Mouse (Mus musculus) intestine, embryonic 14.5 days (tissue): ENCODE data around the gene Moxd1. TPM values are rescaled to one million over a fixed set of nuclear protein-coding genes. Genes with fewer than 3 reads are reported as not detected.
A peak's percentile ranks its signal among the peaks of the same experiment; 100 is the strongest.

ENCODE experiments used
- ATAC-seq: fragments of 200-750 bp; cut with Nextera tagmentation; replicated peaks from 2 replicates; pipeline ENCODE4 v1.8.0; 2017; ENCODE audit warnings: low read depth, moderate number of reproducible peaks, moderate TSS enrichment, moderate library complexity; ENCODE audit not compliant: low FRiP score, low TSS enrichment
- DNase-seq: peaks from one replicate; pipeline ENCODE4 v3.0.0-alpha.2; 2018; ENCODE audit warnings: low spot score
- H3K27ac ChIP-seq: fragments of 300-500 bp; sonication (generic); 2 replicates; pipeline ENCODE4 v1.5.1; 2014; ENCODE audit warnings: low read depth, mild to moderate bottlenecking, control low read depth
- H3K27me3 ChIP-seq: fragments of 300-500 bp; sonication (generic); replicated peaks from 2 replicates; pipeline ENCODE4 v1.6.1; 2014; ENCODE audit warnings: low read length, control low read depth; ENCODE audit not compliant: control insufficient read depth, insufficient read depth
- H3K36me3 ChIP-seq: fragments of 300-500 bp; sonication (generic); 2 replicates; pipeline ENCODE4 v1.6.1; 2014; ENCODE audit warnings: low read length, control low read depth; ENCODE audit not compliant: control insufficient read depth, insufficient read depth
- H3K4me1 ChIP-seq: fragments of 300-500 bp; sonication (generic); replicated peaks from 2 replicates; pipeline ENCODE4 v1.6.1; 2014; ENCODE audit warnings: low read length, control low read depth, mixed read lengths; ENCODE audit not compliant: control insufficient read depth, insufficient read depth
- H3K4me2 ChIP-seq: fragments of 300-500 bp; sonication (generic); 2 replicates; pipeline ENCODE4 v1.6.1; 2014; ENCODE audit warnings: low read length
- H3K4me3 ChIP-seq: fragments of 300-500 bp; sonication (generic); 2 replicates; pipeline ENCODE4 v1.5.1; 2014; ENCODE audit warnings: low read depth, low read length, control low read depth, mixed read lengths
- H3K9ac ChIP-seq: fragments of 300-500 bp; sonication (generic); 2 replicates; pipeline ENCODE4 v1.6.1; 2014; ENCODE audit warnings: mild to moderate bottlenecking, low read length
- H3K9me3 ChIP-seq: fragments of 300-500 bp; sonication (generic); 2 replicates; pipeline ENCODE4 v1.6.1; 2016; ENCODE audit warnings: low read length, control low read depth; ENCODE audit not compliant: control insufficient read depth
- WGBS: fragments of 180-500 bp; shearing (Covaris S2); extraction: QIAGEN DNeasy Blood & Tissue Kit; methylation state at CpG from one replicate; pipeline ENCODE4 v1.1.7; 2014; 5-methylcytosine and 5-hydroxymethylcytosine counted together
- polyA plus RNA-seq: library from polyadenylated mRNA; unstranded; fragments of >200 nt; fragmentation: Nextera tagmentation; extraction: Ambion mirVana; gene quantifications from 2 replicates; pipeline ENCODE4 v1.2.1, GENCODE M21; 2014

The Moxd1 gene
- polyA plus RNA-seq, 1 experiment from 2014 or later = 19.2 TPM

DNA sequence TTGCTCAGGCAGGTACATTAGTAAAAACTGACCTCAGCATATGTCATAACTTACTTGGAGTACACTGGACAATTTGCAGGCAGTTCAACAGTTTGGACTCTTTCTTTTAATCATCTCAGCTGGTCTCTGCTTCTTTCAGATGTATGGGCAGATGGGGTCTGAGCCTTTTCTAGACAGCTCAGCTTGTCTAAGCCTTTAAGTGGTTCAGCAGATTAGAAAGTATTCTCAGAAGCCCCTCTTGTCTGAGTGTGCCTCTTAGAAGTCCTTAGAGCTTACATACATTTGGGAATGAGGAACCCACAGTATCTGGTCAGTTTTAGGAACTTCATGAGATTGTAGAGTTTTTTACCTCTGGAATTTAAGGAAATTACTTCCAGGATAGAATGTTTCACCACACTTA lies 28.3 kb downstream of the Moxd1 start:
- Histone ChIP-seq H3K9ac (no peak overlapping the region), H3K9me3 (no peaks in the 10 kb centered on the region), H3K27ac (no peak overlapping the region), H3K4me2 (no peak overlapping the region), H3K27me3 (no peaks in the 10 kb centered on the region), H3K36me3 (no peaks in the 10 kb centered on the region), H3K4me3 (no peak overlapping the region), H3K4me1 (no peaks in the 10 kb centered on the region)
- ATAC-seq (no peak), DNase-seq (no peak)

DNA sequence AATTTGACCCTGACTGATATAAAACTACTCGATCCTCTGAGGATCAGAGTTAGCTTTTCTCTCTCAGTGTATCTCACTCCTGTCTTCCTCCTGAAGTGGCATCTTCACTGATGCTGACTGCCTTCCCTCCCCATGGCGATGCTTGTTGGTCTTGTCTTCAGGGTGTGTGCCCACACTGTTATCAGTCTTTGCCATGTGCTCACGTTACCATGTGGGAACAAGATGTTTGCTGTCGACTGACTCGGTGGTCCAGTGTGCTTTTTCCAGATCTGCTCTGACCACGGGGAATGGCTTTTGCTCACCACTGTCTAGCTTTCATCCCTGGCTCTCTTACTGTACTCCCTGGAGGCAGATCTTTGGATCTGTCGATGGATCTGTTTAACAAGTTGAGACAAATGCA lies 34.8 kb downstream of the Moxd1 start:
- 72% methylated on average over 7 of the region's 7 CpGs for WGBS
- ATAC-seq (no peak), DNase-seq (no peak)
- Histone ChIP-seq H3K4me3 (no peak overlapping the region), H3K9ac (no peak overlapping the region), H3K36me3 (no peaks in the 10 kb centered on the region), H3K4me1 (no peaks in the 10 kb centered on the region), H3K27me3 (no peaks in the 10 kb centered on the region), H3K9me3 (no peaks in the 10 kb centered on the region), H3K4me2 (no peak overlapping the region), H3K27ac (no peak overlapping the region)

DNA sequence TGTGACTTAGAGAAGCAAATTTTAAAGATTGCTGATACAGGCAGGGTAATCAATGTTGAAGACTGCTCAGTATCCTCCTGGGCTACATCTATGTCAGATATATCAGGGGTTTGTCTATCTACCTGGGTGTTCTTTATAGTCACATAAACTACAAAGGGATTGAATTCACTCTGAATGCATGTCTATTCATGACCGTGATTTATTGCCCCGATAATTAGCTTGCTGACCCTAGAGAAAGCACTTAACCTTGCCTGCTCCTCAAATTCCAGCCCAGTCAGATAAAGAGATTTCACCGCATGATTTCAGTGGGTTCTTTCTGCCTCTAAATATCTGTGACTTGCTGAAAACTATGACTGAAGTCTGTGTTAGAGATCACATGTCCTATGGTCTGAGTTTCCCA lies 35.6 kb downstream of the Moxd1 start:
- 47% methylated on average over 3 of the region's 3 CpGs for WGBS
- Histone ChIP-seq H3K27ac (no peak overlapping the region), H3K9me3 (no peaks in the 10 kb centered on the region), H3K36me3 (no peaks in the 10 kb centered on the region), H3K4me1 (no peaks in the 10 kb centered on the region), H3K4me3 (no peak overlapping the region), H3K9ac (no peak overlapping the region), H3K4me2 (no peak overlapping the region), H3K27me3 (no peaks in the 10 kb centered on the region)
- ATAC-seq (no peak), DNase-seq (no peak)

DNA sequence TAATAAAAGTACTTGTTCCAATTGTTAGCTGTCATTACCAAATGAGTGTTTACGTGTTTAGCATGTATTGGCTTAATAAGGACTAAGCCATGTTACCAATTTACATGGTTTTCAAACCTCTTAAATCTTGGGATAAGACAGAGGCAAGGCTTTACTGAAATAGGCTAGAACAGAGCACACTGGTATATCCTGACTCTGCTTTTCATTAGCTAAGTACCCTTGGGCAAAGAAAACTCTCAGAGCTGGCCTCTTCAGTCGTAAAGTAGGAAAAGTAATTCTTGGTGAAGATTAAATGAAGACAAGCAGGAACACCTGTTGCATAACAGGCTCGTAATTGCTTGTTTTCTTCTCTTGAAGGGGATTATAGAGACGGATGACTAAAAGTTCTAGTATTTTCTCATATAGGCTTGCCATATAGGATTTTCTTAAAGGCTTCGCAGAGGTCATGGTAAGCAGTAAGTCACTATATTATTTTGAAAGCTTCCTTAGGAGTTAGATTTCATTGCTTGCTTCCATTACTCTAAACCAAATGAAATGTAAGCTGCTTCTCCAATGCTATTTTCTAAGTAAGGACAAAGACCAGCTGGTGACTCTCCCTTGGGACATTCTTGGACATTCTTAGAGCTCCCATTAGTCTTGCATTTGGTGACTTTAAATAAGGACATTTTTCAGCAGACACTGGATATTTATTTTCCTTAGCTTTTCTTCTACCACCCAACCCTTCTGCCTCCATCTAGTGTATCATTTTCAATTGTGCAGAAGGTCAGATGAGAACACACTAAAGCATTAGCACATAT lies 36.7 kb downstream of the Moxd1 start:
- ATAC-seq (no peak), DNase-seq (no peak)
- Histone ChIP-seq H3K36me3 (no peaks in the 10 kb centered on the region), H3K27ac (no peak overlapping the region), H3K27me3 (no peaks in the 10 kb centered on the region), H3K9ac (no peak overlapping the region), H3K4me2 (no peak overlapping the region), H3K4me3 (no peak overlapping the region), H3K4me1 (no peaks in the 10 kb centered on the region), H3K9me3 (no peaks in the 10 kb centered on the region)
- 75% methylated on average over 5 of the region's 5 CpGs for WGBS

DNA sequence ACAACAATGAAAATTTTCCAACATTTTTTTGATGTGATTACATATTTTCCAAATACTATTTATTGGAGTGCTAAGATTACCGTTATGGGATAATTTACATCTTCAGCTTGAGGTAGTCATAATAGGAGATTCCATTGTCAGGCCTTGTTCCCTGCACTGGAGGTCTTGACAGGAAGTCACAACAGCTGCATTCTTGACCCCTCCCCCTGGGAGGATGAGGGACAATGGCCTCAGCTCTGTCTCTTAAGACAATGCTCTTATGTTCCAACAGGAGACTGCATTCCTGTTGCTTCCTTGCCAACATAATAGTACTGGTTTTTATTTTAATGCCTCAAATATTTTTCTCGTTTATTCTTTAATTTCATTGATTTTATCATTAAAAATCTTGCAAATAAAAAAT lies 44.2 kb downstream of the Moxd1 start:
- peaks cover 6% of the 10 kb centered on the region for H3K4me1 ChIP-seq
- DNase-seq (no peak), ATAC-seq (no peak)
- H3K4me3 ChIP-seq = no peak overlapping the region
- no peak overlapping the region for H3K9ac ChIP-seq
- H3K27ac ChIP-seq = no peak overlapping the region
- WGBS = 70% methylated on average over 2 of the region's 2 CpGs
- no peaks in the 10 kb centered on the region for H3K9me3 ChIP-seq
- no peaks in the 10 kb centered on the region for H3K36me3 ChIP-seq
- H3K27me3 ChIP-seq = no peaks in the 10 kb centered on the region
- H3K4me2 ChIP-seq = no peak overlapping the region

DNA sequence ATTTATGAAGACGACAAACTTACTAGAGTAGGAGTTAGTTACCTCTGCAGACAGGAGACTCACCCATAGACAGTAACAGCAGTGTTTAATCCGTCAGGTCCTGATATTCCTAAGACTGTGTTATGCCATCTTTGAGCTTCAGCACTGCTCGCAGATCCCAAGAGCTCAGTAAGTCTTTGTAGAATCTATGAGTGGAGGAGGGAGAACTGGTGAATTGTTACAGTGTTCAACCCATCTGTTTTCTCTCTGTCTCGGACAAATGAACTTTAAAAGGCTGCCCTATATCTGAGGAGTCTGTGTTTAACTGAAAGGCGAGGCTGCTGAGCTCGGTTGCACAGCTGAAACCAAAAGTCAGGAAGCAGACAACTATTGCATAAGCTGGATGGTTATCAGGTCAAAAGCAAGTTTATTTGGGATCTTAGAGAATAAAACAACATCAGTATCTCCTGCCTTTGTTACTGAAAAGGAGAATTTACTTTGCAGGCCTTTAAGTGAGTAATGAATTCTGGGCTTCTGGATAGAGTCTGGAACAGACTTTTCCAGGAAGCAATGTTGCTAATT lies 47.8 kb downstream of the Moxd1 start:
- H3K4me3 ChIP-seq = no peak overlapping the region
- 40% methylated on average over 6 of the region's 6 CpGs for WGBS
- ATAC-seq (no peak), DNase-seq (no peak)
- H3K27ac ChIP-seq = peak overlapping the region; percentile 7; the same call in 1 of the 2 replicates
- H3K27me3 ChIP-seq = no peaks in the 10 kb centered on the region
- peaks cover 6% of the 10 kb centered on the region for H3K4me1 ChIP-seq
- no peak overlapping the region for H3K9ac ChIP-seq
- H3K36me3 ChIP-seq = no peaks in the 10 kb centered on the region
- no peak overlapping the region for H3K4me2 ChIP-seq
- no peaks in the 10 kb centered on the region for H3K9me3 ChIP-seq

DNA sequence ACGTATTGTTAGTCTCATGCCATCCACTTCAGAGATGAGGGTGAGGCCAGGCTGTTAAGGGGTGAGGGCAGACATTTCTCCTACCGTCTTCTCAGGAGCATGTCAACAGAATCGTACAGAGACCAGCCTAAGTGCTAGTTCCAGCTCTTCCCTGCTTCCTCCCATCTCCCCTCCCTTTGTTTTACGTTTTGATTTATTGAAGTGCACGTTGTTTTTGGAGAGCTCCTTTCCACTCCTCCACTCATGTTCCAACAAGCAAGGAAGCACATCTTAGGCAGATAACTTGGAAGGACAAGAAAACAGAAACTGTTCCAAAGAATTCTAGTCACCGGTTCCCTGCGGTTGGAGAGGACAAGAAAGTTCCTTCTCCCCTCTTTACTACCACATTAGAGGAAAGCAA lies 52.9 kb downstream of the Moxd1 start:
- Histone ChIP-seq H3K27ac (no peak overlapping the region), H3K27me3 (no peaks in the 10 kb centered on the region), H3K36me3 (no peaks in the 10 kb centered on the region), H3K9ac (no peak overlapping the region), H3K4me2 (no peak overlapping the region), H3K4me1 (peaks cover 2% of the 10 kb centered on the region), H3K4me3 (no peak overlapping the region), H3K9me3 (no peaks in the 10 kb centered on the region)
- DNase-seq = no peak
- no peak for ATAC-seq
- 26% methylated on average over 7 of the region's 7 CpGs for WGBS

DNA sequence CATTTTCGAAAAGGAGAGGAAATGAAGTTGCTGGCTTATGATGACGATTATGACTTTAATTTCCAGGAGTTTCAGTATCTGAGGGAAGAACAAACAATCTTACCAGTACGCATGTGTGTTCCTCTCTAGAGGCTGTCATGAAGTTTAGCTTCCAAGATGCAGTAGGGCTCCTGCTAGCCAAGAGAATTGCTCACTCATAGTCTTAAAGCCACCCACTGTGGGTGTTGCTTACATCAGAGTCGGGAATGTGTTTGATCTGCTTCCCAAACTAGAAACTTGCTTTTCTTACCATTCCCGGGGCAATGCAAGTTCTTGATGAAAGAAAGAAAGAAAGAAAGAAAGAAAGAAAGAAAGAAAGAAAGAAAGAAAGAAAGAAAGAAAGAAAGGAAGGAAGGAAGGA lies 59.3 kb downstream of the Moxd1 start:
- Histone ChIP-seq H3K4me2 (no peak overlapping the region), H3K36me3 (no peaks in the 10 kb centered on the region), H3K4me3 (no peak overlapping the region), H3K9ac (no peak overlapping the region), H3K4me1 (no peaks in the 10 kb centered on the region), H3K27me3 (no peaks in the 10 kb centered on the region), H3K27ac (no peak overlapping the region), H3K9me3 (no peaks in the 10 kb centered on the region)
- DNase-seq = no peak
- 64% methylated on average over 5 of the region's 5 CpGs for WGBS
- no peak for ATAC-seq

DNA sequence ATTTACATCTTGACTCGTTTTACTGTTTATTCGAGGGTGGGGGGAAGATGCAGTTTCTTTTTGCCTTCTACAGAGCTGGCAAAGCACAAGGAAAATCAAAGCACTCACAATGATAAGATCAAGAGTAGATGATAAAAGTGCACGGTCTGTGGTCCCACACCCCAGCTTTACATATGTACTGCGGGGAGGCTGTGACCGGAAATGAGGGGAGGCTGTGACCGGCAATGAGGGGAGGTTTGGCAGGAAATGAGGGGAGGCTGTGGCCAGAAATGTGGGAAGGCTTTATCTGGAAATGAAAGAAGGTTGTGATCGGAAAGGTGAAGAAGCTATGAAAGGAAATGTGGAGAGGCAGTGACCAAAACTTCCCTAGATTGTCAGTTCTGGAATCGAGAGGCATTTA lies 68.3 kb downstream of the Moxd1 start:
- Histone ChIP-seq H3K9me3 (no peaks in the 10 kb centered on the region), H3K36me3 (no peaks in the 10 kb centered on the region), H3K27me3 (no peaks in the 10 kb centered on the region), H3K9ac (no peak overlapping the region), H3K27ac (no peak overlapping the region), H3K4me1 (no peaks in the 10 kb centered on the region), H3K4me3 (no peak overlapping the region), H3K4me2 (no peak overlapping the region)
- ATAC-seq (no peak), DNase-seq (no peak)
- WGBS = 70% methylated on average over 8 of the region's 8 CpGs
